Mouse (Mus musculus): ENCODE results near the gene Zbtb49.

DNA sequence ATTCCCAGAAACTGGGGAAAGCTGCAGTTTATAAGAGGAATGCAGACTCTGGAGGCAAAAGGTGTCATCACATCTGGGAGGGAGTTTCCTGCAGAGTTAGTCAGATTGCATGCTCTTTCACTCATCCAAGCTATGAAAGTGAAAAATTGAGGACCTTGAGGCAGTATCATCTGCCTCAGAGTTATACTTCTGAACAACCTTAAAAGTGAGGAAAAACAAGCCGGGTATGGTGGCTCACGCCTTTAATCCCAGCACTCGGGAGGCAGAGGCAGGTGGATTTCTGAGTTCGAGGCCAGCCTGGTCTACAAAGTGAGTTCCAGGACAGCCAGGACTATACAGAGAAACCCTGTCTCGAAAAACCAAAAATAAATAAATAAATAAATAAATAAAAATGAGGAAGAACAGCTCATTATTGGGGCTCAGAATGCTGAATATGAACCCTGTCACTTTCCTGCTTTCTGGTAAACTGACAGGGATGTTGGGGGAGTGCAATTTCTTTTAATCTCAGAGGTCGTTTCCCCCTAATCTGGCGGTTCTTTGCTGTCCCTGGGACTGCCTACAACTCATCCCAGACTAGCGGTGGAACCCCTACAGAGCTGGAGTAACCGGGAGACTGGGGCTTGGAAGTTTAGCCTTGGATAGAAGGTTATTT is 39.3 kb upstream of the Zbtb49 start:
- TF ChIP-seq CTCF (IDR thresholded peaks at IDR 0.05; ENCODE audit: borderline replicate concordance, insufficient read depth, low read depth, low read length) (no peak), POLR2A (IDR thresholded peaks at IDR 0.05; ENCODE audit: borderline replicate concordance, insufficient read depth, low read length) (no peak)

Data from cerebellum, adult 2 months (tissue).